Mouse (Mus musculus): Measurements from ENCODE around the gene 1110017D15Rik.

The 1110017D15Rik gene

DNA sequence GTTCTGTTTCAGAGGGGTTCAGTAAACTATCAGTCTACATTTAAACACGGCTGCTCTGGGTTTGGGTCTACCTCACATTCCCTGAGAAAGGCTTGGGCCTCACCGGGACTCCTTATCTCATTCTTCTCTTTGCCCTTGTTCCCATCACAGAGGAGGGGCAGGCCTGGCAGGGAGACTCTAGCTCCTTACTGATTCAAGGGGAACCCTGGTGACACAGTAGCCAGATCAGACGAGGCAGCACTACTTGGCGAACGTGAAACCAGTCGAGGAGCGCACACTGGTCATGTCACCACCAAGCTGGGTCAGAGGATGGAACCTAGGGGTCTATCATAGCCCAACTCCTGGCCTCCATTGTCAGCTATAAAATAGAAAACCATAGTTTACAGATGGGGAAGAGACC is 9.1 kb downstream of the 1110017D15Rik start:
- no peak for DNase-seq

DNA sequence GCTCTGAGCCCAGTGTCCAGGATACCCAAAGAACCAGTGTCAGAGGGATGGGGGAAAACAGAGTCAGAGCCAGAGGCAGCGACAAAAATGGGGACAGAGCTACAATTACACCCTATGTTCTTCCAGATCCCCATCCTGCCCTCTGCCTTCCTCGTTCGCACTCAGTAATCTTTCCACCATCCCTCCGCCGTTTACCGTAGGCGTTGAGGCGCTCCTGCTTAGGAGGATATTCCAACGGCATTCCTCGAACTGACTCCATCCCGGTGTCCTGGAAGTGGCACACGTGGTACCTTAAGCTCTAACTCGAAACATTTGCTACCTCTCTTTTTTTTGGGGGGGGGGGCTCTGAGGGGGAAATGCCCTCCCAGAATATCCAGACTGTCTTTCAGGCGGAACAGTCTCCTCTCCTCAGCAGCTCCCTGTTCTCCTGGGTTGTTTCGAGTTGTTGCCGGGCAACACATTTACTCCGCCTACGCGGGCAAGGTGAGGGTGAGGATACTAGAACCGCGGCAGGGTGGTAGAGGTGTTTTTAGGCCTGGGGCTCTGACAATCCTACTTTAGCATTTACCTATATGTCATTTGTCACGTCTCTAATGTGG is 9.7 kb downstream of the 1110017D15Rik start:
- DNase-seq, result no peak

GRCm38 (mm10) chr4:41506906-41507305 is 10.2 kb downstream of the 1110017D15Rik start:
- DNase-seq, result peak; percentile 93

DNA sequence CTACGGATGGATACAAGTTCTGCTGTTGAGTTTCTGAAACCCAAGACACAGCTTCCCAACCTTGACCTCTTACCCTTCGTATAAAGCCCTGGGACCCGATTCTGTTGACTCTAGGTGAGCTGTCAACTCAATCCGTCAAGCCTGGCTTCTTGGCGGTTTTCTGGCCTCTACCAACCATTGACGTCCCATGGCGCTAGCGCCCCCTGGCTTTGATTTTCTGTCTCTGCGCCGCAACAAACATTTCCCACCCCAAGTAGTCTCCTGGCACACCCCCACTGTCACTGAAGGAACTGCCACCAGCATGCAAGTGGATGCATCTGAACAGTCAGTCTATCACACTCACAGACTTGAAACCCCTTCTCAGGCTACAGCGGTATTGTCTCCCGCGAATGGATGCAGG is 11.0 kb downstream of the 1110017D15Rik start:
- DNase-seq, result peak; percentile 75

DNA sequence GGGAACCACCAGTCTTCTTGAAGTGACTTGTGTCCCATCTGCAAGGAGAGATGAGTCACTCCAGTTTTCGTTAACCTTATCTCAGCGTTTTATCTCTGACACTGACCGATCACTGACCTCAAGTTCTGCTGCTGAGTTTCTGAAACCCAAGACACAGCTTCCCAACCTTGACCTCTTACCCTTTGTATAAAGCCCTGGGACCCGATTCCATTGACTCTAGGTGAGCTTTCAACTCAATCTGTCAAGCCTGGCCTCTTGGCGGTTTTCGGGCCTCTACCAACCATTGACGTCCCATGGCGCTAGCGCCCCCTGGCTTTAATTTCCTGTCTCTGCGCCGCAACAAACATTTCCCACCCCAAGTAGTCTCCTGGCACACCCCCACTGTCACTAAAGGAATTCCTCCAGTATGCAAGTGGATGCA is 12.0 kb downstream of the 1110017D15Rik start:
- DNase-seq, result peak; percentile 44

- DNase-seq, result no peak
Measured at GRCm38 (mm10) chr4:41504325-41504724, 12.8 kb downstream of the 1110017D15Rik start.

GRCm38 (mm10) chr4:41502986-41503412 is 14.1 kb downstream of the 1110017D15Rik start, which contains the start of gene AI464131:
Gene AI464131, minus strand, starts transcription at chr4:41503076.
- peak; percentile 98 for DNase-seq

DNA sequence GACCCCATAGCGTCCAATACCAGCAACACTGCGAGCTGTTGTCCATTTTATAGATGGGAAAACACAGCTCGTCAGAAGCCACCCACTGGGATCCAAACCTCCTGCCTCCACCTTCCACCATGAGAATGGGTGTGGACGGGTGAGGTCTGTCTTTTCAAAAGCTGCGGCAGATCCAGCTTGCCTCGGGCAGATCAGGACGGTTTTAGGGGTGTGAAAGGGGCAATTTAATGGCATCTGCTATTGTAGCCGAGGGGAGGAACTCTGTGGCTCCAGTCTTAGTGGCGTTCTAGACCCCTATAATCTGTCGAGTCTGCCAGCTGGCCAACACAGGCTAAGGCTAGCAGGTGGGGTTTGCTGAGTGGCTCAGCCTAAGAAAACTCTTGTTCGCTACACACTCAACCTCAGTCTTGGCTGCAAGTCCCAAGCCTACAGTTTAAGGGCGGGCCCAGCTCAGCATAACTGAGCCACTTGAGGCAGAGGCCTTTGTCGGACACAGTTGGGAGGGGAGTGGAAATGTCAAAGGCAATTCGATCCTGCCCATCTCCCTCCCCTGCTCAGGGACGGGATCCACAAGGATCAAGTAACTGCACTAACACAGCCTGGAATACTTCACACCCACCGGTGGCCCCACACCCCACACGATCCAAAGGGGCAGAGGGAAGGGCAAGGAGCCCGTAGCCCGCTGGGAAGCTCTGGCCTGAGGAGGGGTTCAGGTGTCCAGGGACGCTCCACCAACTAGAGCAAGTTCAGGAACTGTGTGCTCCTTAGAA is 14.8 kb downstream of the 1110017D15Rik start:
- no peak for DNase-seq

GRCm38 (mm10) chr4:41500787-41501186 is 16.3 kb downstream of the 1110017D15Rik start:
- DNase-seq, result no peak

DNA sequence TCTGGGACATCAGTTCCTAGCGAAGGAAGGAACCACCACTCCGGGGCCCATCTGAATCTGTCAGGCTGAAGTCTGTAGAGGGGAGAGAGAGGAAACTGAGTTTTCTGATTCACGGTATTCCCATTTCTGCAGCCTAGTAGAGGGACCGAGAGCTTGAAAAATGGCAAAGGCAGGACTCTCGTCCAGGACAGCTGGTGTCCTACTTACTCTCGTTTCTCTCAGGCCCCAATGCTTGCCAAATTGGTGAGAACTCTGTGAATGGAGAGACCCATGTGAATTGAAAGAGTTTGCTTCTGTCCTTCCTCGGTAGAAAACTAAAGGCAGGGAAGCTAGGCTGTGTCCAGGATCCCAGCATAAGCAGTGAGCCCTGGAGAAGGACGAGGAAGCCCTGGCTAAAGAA is 17.5 kb downstream of the 1110017D15Rik start:
- no peak for DNase-seq

DNA sequence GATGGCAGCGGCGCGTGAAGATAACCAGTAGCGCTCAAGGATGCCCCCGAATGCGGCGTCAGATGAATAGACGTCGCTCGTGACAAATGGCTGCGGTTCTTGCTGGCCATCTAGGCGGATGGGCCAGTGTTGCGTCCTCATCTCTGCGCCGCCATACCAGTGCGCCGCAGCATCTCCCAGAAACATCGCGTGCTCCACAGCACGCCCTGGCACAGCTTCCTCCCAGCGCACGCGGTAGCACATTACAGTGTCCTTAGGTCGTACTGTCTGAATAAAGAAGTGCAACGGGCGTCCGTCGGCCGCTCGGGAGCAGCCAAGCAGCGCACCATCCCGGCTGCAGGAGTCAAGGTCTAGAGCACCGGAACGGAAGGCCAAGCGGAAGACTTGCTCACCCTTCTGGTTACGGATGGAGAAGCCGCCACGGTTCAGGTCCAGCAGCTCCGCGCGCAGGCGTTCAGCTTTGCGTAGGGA is 18.2 kb downstream of the 1110017D15Rik start:
- DNase-seq, result peak; percentile 73

DNA sequence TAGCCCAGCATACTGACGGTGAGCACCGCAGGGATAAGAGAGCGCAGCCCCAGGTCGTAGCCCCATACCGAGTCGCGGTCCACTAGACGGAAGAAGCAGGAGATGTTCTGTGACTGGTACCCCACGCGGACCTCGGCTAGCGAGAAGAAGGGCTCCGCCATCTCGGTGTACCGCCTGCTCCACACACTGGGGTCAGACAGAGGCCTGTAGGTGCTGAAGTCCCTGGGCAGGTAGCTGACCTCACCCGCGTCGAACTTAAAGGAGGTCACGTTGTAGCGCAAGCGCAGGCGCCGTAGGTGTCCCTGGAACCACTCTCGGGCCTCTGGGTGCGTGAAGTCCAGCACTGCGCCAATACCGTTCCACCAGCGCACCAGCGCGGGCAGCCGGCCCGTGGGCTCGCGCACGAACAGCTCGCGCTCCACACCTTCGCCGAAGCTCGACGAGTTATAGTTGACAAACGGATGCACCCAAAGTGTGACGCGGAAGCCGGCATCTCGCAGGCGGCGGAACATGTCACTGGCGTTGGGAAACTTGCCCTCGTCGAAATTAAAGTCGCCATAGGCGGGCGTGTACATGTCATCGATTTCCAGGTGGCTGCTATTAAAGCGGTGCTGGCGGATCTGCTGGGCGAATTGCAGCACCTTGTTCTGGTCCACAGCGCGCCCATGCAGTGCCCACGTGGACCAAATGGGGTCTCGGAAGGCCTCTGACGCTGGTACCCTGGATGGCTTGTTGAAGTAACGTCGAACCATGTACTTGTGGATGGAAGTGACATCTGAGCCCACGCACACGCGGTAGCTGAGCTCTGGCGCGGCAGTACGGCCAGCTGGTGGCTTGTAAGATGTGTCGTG is 18.9 kb downstream of the 1110017D15Rik start:
- no peak for DNase-seq

DNA sequence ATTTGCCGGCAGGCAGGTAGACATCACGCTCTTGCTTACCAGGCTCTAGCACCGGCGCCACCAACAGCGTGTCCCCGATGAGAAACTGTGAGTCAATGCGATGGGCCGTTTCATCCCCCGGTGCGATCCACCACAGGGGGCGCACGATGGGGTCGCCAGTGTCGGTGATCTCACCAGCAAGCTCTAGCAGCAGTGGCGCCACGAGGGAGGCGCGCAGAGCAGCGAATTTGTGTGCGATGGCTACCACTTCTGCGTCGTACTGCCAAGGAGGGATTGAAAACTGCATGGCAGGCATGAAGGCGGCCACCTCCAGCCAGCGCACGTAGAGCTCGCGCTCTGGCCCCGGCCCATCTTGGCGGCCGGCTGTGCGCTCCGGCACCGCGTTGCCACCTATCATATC is 19.6 kb downstream of the 1110017D15Rik start:
- no peak for DNase-seq

GRCm38 (mm10) chr4:41497046-41497445 is 20.1 kb downstream of the 1110017D15Rik start:
- DNase-seq, result no peak

GRCm38 (mm10) chr4:41495850-41496249 is 21.3 kb downstream of the 1110017D15Rik start:
- DNase-seq, result no peak

DNA sequence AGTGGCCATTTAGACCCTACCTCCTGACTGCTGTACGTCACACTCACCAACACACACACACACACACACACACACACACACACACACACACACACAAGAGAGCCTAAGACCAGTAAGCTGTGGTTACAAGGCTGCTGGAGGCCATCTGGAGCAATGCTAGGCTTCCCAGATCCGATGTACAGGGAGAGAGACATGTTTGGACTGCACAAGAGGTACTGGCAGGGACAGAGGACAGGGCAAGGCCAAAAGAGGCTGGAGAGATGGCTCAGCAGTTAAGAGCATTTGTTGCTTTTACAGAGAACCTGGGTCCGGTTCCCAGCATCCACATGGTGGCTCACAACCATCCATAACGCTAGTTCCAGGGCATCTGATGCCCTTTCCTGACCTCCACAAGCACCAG is 22.1 kb downstream of the 1110017D15Rik start:
- no peak for DNase-seq

- no peak for DNase-seq
Measured at GRCm38 (mm10) chr4:41494378-41494777, 22.8 kb downstream of the 1110017D15Rik start.

DNA sequence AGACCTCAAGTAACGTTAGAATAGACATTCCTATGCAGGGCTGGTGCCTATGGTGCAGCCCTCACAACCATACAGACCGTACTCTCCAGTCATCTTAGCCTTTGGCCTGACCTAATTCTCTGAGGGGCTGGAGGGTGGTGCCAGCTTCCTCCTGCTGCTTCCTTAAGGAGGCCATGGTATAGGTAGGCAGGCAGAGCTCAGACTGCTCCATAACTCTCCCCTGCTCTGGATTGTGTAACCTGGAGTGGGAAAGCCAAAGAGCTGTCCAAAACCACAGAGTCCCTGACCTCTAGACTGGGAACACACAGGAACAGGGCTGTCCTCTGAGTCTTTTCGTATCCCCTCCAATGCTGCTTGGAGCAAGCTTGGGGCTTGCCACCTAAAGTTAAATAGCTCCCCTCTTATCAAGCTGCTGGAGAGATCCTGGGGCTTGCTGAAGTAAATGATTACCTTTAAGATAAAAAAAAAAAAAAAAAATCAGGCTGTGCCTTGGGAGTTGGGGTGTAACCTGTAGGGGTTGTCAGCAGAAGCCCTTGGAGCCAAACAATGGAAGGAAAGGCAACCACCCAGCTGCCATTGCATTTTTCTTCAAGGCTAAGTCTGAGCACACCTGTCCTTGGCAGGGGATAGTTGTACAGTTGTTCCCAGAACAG is 23.5 kb downstream of the 1110017D15Rik start:
- DNase-seq, result no peak

DNA sequence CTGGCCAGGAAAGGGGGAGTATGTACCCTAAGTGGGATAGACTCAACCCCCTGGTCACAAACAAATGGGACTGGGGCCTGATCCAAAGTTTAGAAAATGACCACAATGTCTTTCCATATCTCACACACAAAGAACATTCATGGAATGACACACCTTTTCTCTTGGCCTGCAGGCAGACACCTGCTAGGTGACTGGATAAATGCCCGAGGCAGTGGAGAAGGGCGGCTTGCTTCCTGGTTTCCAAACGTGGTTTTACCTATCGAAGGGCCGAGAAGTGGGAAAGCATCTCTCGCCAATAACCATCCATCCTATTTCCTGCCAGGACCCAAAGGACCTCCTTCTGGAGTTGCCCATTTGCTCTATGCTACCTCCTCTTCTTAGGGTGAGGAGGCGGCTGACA is 24.2 kb downstream of the 1110017D15Rik start:
- no peak for DNase-seq

- peak; percentile 67 for DNase-seq
Measured at GRCm38 (mm10) chr4:41481601-41482017, 35.5 kb downstream of the 1110017D15Rik start.

DNA sequence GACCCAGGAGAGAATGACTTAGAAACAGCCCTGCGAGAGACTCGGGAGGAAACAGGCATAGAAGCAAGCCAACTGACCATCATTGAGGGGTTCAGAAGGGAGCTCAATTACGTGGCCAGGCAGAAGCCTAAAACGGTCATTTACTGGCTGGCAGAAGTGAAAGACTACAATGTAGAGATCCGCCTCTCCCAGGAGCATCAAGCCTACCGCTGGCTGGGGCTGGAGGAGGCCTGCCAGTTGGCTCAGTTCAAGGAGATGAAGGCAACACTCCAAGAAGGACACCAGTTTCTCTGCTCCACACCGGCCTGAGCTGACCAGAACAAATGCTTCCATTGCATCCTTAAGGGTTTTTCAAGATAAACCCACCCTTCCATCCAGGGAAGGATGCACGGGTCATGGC is 36.9 kb downstream of the 1110017D15Rik start:
- no peak for DNase-seq

DNA sequence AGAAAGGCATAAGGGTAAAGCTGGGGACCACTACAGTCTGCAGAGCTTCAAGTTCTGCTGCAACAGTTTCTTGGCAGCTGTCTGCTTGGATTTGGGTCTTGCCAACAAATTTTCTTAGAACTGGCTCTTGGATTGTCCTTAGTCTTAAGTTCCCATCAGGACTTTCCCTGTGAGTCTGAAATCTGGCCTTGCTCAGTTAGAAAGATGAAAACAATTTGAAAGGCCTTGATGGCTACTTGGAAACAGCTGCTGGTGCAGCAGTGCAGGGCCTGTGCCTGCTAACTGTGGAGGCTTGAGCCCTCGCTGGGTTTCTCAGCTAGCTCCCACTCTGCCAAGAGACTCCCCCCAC is 37.7 kb downstream of the 1110017D15Rik start:
- DNase-seq, result no peak

All from kidney, adult 18-20 months (tissue).